Mouse (Mus musculus) cerebral cortex, adult 2 months (tissue): ENCODE measurements around the gene Gpha2.

Experiments used
- WGBS: fragments of 180-500 bp; shearing (Covaris S2); methylation state at CpG from one replicate; pipeline ENCODE4 v1.1.7; 2018; 5-methylcytosine and 5-hydroxymethylcytosine counted together

Gene Gpha2

DNA sequence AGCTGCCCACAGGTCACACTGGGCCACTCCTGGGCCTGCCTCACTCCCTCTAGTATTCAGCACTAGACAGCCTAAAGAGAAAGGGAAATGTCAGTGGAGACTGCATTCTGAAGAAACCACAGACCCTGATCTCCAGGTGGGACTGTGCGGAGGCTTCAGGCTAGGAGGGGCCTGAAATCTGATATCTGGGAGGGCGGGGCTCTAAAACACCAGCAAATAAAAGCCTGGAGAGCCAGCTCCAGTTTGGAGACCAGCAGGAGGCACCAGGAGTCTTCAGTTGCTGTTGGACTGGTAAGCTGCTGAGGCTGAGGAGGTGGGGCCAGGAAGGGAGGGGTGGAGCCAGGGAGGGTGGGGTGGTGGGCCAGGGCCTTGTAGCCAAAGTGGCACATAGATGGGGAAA, at the start of gene Gpha2:
TSS of gene Gpha2 (plus strand) at position 246 of the 400 bp plus-strand sequence.
- 76% methylated on average over 2 of the region's 2 CpGs for WGBS

DNA sequence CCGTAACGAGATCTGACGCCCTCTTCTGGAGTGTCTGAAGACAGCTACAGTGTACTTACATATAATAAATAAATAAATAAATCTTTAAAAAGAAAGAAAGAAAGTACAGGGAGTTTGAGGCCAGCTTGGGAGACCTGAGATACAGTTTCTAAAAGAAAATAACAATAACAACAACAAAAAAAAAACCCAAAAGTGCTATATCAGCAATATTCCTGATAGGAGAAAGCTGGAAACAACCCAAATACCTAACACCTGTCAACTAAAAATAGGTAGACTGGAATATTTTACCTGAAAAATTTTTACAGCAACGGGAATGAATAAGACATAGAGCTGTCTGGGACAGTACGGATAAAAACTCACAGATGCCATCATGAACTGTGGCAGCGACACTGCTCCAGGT, 47.4 kb upstream of the Gpha2 start:
- WGBS = 93% methylated on average over 6 of the region's 6 CpGs

DNA sequence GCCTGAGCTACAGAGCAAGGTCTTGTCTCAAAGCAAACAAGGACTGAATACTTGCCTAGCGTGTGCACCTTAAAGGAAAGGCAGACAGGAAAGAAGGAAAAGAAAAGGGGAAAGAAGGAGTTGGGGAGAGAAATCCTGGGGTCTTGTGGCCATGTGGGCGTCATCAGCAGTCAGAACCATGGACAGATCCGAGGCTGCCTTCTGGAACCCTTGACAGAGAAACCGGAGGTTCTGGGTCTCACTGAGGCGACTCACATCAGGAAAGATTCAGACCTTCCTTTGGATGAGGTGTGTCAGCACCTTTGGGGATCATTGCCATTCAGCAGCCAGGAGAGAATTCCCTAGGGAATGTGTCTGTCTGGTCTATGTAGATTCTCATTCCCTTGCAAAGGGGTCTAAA, 44.6 kb upstream of the Gpha2 start:
- 54% methylated on average over 5 of the region's 5 CpGs for WGBS

DNA sequence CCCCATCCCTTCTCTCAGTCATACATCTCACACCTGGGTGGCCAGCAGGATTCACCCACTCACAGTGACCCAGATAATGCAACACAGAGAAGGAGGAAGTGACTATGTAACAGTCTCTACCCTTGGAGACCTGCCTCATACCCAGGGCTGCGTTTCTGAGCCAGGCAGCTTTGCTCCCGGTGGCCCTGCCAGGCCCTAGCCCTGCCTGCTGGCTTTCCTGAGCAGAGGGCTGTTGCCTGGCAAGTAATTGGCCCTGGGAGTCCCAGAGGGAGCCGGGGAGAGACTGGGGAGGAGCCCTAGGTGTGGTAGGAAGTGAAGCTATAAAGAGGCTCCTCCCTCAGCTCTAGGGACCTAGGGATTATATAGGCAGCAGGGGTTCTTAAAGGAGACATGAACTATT, 43.6 kb upstream of the Gpha2 start:
- WGBS = 32% methylated on average over 3 of the region's 3 CpGs

DNA sequence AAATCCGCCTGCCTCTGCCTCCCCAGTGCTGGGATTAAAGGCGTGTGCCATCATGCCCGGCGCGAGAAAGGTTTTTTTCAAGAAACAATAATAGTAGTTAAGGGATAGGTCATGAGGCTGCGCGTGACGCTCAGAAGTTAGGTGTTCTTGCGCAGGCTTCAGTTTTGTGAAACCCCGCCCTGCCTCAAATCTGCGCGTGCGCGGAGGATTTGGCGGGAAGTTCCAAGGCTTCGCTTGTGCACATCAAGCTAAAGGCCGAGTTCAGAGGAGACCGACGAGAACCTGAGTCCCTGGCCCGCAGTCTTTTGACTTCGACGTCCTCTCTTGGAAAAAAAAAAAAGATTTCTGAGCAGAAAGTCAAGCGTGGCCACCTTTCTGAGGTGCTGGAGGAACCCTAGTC, 42.0 kb upstream of the Gpha2 start, which contains the start of gene Majin:
TSS of gene Majin (plus strand) at position 258 of the 400 bp plus-strand sequence.
- 92% methylated on average over 23 of the region's 23 CpGs for WGBS

DNA sequence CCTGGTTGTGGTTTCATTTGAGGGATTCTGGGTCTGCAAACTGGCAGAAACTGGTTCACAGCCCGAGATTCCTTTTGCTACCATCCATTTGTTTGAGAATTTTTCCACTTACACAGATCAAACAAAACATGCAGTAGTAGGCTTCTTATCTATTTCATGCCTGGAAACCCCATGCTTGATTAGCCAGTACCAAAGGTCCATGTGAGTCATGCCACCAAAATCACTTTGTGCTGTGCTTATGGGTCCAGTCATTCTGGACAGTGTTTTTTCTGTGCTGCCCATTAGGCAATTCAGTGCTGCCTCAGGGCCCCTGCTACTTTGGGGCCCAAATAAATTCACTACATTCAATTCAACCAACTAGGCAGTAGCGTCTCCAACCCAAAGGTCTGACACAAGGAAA, 21.9 kb upstream of the Gpha2 start:
- 87% methylated on average over 2 of the region's 2 CpGs for WGBS

DNA sequence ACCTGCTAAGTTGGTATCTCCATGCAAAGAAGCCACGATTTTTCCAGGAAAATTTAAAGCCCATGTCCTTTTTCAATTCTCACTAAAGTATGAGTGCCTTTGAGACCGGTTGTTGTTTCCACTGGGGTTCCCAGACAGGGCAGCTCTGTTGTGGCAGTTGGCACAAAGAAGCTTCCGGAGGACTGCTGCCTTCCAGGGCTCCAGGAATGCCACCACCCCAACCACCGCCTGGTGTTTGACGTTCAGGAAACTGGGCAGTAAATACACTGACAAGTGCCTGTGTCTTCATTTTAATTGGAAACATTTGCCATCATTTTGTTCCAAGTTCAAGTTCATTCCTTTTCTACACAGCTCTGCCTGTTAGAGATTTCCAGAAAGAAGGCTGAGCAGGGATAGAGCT, 19.5 kb upstream of the Gpha2 start:
- 54% methylated on average over 5 of the region's 5 CpGs for WGBS

DNA sequence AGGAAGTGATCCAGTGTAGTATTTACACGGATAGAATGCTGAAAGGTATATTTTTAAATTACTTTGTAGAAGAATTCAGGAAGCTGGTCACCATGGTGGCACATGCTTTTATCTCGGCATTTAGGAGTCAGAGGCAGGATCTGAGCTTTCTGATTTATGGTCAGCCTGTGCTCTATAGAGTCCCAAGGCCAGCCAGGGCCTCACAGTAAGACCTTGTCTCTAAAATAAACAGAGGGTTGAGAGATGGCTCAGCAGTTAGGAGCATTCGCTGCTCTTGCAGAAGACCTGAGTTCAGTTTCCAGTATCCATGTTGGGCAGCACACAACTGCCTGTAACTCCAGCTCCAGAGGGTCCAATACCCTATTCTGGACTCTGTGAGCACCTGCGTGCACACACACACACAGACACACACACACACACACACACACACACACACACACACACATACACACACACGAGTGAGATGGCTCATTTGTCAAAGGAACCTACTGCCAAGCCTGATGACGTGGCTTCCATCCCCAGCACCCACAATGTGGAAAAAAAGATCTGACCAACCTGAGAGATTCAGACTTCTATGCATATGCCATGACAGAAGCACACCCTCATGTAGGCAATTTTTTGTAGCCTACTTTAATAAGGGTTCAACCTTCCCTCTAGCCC, 10.0 kb upstream of the Gpha2 start:
- WGBS = 72% methylated on average over 6 of the region's 6 CpGs

DNA sequence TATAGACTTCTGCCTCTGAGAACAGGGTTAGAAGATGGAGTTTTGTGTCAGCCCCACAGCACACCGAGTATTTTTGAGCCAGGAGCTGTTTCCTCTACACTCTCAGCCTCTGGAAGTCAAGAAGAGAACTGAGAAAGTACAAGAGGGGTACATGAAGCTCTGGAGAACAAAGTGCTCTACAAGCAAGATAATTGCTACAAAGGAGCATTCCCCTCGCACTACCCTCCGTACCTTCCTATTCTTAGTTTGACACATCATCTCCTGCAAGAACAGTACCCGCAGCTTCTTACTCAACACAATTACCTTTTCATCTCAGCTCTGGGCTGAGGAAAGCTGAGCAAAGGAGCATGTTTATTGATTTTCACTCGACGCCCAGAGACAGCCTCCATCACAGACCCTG, 7.6 kb upstream of the Gpha2 start:
- WGBS = 68% methylated on average over 6 of the region's 6 CpGs

- 89% methylated on average over 14 of the region's 14 CpGs for WGBS
These were observed 583 bp downstream of the Gpha2 start for GRCm38 (mm10) chr19:6226763-6227162.

DNA sequence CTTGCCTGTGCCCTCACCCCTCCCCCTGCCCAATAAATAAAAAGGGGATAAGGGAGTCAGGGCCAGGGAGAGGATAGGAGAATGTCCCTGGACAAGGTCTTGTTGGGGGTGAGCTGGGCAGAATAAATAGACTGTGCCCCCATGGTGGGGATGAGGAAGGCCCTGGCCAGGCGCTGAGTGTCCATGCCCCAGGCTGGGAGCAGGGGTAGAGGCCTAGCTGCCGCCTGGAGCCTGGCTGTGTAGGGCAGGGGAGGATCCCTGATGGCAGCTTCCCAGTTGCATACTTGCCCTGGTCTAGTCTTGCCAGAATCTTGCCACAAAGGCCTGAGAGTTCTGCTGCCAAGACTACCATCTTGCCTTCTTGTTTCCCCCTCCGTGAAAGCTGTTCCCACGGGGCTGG, 1.7 kb downstream of the Gpha2 start:
- 65% methylated on average over 4 of the region's 4 CpGs for WGBS

DNA sequence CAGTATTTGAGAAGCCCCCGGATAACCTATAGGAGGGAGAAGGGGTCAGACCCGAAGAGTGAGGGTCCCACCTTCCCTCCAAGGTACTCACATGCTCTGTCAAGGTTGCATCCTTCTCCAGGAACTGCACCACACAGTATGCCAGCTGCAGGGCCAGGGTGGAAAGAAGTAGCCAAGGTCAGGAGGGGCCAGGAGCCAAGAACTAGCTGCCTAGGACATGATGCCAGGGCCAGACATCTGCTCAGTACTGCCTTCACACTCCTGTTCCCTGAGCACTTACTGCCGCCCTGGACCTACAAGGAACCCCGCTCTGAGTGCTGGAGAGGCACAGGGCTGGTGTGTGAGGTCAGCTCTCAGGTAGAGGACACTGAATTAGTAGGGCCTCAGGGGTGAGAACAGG, 4.2 kb downstream of the Gpha2 start:
- 87% methylated on average over 4 of the region's 4 CpGs for WGBS

- 68% methylated on average over 2 of the region's 2 CpGs for WGBS
These were observed 4.9 kb downstream of the Gpha2 start for GRCm38 (mm10) chr19:6231036-6231435.

DNA sequence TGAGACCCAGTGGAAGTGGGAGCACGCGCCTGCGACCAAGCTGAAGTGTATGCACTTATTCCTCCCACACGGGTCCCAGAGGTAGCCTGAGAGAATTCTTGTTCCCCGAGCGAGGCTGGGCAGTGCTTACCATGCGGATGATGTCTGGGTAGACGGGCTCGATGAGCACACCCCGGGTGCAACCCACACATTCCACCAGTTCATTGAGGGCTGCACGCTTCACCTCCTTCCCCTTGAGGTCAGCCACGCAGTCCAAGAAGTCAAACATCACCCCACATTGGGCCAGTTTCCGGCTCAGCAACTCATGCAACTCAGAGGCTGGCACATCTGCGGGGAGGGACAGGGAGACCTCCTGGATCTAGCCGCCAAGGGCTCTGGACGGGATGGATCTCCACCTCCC, 7.5 kb downstream of the Gpha2 start:
- 86% methylated on average over 16 of the region's 16 CpGs for WGBS

GRCm38 (mm10) chr19:6234337-6235083, 8.3 kb downstream of the Gpha2 start:
- WGBS = 64% methylated on average over 11 of the region's 11 CpGs

DNA sequence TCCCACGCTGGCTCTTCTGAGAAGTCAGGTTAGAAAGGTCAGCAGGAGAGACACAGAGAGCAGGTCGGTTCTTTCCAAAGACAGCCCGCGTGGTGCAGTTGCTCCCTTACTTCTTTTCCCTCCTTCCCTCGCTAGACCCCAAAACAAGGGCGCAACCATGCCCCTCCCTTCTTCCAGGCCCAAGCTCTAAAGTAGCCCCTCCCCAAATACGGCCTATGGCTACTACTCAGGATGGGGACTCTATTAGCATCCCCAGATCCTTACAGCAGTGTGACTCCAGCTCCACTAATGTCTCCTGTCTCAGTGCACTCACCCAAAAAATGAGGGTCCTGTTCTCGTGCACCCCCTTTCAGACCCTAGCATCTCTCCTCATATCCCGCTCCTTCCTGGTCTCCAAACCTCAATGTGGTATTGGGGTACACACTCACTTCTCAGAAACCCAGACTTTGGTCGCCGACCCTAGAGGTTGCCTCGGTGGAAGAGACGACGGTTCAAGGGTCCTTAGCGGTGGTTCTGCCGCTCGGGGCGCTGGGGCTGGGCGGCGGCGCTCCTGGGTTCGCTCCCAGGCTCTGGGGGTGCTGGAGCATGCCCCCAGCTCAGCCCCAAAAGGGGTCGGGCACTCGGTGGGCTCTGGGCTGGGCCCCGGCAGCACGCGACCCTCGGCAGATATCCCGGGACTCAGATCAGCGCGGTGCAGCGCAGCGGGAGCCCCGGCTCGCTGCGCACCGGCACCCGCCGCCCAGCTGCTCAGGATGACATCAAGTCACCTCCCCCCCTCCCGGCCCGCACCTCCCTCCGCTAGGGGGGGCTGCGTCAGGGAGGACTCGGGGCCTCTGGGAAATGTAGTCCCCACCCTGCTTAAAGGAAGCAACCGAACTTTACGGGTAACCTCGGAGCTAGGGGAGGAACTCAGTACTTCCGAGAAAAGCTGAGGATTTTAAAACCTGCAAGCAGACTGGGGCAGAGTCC, 9.2 kb downstream of the Gpha2 start, which contains the start of gene Ppp2r5b:
TSS of gene Ppp2r5b (minus strand) at position 789 of the 969 bp plus-strand sequence.
- 2% methylated on average over 48 of the region's 48 CpGs for WGBS

GRCm38 (mm10) chr19:6236053-6236441, 9.9 kb downstream of the Gpha2 start:
- WGBS = under 1% methylated on average over 9 of the region's 9 CpGs

GRCm38 (mm10) chr19:6236842-6237241, 10.7 kb downstream of the Gpha2 start:
- 66% methylated on average over 7 of the region's 7 CpGs for WGBS

DNA sequence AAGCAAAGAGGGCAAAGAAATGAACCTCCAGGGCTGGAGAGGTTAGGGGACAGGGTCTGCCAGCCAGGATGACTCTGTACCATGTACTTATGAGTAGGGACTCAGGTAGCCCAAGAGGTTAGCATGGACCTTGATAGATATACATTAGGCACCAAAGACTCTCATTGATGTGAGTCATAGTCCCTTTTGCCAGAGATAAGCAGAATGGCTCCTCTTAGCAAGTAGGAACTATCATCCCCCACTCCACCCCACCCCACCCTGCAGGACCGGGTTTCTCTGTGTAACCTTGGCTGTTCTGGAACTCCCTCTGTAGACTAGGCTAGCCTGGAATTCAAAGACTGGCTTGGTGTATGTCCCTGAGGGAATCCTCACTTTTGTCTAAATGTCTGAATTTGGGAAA, 14.0 kb downstream of the Gpha2 start:
- WGBS = 62% methylated on average over 1 of the region's 1 CpGs

GRCm38 (mm10) chr19:6240725-6241124, 14.5 kb downstream of the Gpha2 start:
- 36% methylated on average over 5 of the region's 5 CpGs for WGBS

DNA sequence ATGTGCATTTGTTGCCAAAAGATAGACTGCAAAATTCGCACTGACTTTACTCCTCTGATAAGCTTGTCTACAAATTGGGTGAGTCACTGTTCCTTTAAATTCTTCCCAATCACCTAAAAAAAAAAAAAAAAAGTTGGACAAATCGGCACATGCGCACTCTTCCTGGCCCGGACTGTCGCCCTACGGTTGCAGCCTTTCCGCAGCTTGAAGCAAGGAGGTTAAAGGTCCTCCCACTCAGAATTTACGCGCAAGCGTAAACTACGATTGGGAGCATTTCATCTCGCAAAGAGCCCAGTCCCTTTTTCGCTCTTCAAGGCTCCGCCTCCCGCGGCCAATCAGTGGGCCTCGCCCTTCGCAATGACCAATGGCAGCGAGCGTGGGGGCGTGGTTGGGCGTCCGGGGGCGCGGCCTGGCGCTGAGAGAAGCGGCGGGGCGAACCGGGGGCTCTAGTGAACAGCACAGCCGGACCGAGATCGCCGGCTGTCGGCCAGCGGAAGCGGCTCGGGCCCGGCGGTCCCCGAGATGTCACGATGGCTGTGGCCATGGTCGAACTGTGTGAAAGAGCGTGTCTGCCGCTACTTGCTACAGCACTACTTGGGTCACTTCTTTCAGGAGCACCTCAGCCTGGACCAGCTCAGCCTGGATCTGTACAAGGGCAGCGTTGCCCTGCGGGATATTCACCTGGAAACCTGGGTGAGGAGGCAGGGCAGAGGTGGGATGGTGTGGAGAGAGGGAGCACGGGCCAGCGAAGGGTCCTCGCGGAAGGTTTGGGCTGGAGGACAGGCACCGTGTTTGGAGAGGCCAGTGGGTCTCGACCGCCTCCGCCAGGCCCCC, 15.3 kb downstream of the Gpha2 start, which contains the start of gene Atg2a:
TSS of gene Atg2a (plus strand) at position 395 of the 834 bp plus-strand sequence.
- WGBS = under 1% methylated on average over 55 of the region's 55 CpGs
